In the genomic region with DNA sequence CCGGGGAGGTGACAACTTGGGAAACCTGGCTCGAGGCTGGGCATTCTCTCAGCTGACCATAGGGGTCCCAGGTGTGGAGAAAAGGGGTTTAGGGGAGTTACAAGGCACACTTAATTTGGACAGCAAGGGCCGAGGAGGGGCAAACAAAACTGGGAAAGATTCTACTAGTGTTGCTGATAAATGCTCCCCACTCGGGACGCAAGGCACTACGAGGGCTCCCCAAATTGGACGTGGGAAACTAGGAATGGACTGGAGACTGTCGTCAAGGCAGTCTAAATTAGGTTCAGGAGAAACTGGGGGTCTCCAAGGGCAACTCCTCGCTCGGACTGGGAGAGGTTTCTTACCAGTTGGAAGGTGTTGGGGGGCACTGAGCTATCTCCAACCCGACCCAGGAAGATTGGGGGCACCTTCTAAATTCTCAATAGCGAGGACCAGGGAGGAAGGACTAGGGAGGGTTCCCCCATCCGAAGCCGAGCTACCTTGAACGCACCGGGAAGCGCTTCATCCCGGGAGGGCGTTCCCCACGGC, we compare ENCODE assay signal across 8 mouse cellular contexts. TPM values are rescaled to one million over a fixed set of nuclear protein-coding genes. Genes with fewer than 3 reads are reported as not detected.
A peak's percentile ranks its signal among the peaks of the same experiment; 100 is the strongest.
DNase-seq lines count a peak whose midpoint lies in the region; ATAC-seq and TF ChIP-seq lines count a peak whose summit lies in the region.

No protein-coding gene starts in this region.

- no peak for TF ChIP-seq POLR2A in cerebellum, adult 2 months (IDR thresholded peaks at IDR 0.05; ENCODE audit: borderline replicate concordance, insufficient read depth, low read length)

- no peaks in the 10 kb centered on the region; the same call in none of the 2 replicates for H3K36me3 ChIP-seq in neural tube, embryonic 11.5 days (ENCODE audit: control insufficient read depth, insufficient read depth, low read length)
- H3K36me3 ChIP-seq in liver, embryonic 11.5 days (ENCODE audit: control insufficient read depth, insufficient read depth, low read length) = no peaks in the 10 kb centered on the region
- no peaks in the 10 kb centered on the region for H3K36me3 ChIP-seq in stomach, embryonic 16.5 days (ENCODE audit: control insufficient read depth, insufficient read depth, low read length)

- ATAC-seq in neural tube, embryonic 11.5 days (ENCODE audit: insufficient read depth, low FRiP score, low TSS enrichment) = no peak
- ATAC-seq in liver, embryonic 11.5 days (replicated peaks; ENCODE audit: low FRiP score) = no peak
- no peak for ATAC-seq in stomach, embryonic 16.5 days (ENCODE audit: insufficient read depth, low FRiP score)

- H3K4me3 ChIP-seq in cerebellum, adult 2 months (replicated peaks; ENCODE audit: insufficient read depth, low read depth, low read length) = peak overlapping the region; percentile 55
- peak overlapping the region; percentile 100 for H3K4me3 ChIP-seq in neural tube, embryonic 11.5 days (ENCODE audit: low read depth, low read length)
- peak overlapping the region; percentile 67 for H3K4me3 ChIP-seq in liver, embryonic 11.5 days (ENCODE audit: low read depth, low read length)
- peak overlapping the region; percentile 93 for H3K4me3 ChIP-seq in stomach, embryonic 16.5 days (replicated peaks; ENCODE audit: low read length)

- TF ChIP-seq CTCF in cerebellum, adult 2 months (IDR thresholded peaks at IDR 0.05; ENCODE audit: borderline replicate concordance, insufficient read depth, low read depth, low read length) = no peak

- H3K4me2 ChIP-seq in neural tube, embryonic 11.5 days (ENCODE audit: low read depth) = peak overlapping the region; percentile 97
- peak overlapping the region; percentile 65 for H3K4me2 ChIP-seq in liver, embryonic 11.5 days
- H3K4me2 ChIP-seq in stomach, embryonic 16.5 days (ENCODE audit: low read depth, low read length) = peak overlapping the region; percentile 99

- H3K9me3 ChIP-seq in neural tube, embryonic 11.5 days (ENCODE audit: control insufficient read depth, low read length) = no peaks in the 10 kb centered on the region
- H3K9me3 ChIP-seq in liver, embryonic 11.5 days (ENCODE audit: control insufficient read depth, low read length) = no peaks in the 10 kb centered on the region
- no peaks in the 10 kb centered on the region for H3K9me3 ChIP-seq in stomach, embryonic 16.5 days (replicated peaks; ENCODE audit: control insufficient read depth, low read length)

- no peak for DNase-seq in cerebellum, adult 2 months
- DNase-seq in cerebellum, adult 9-11 months = no peak
- no peak for DNase-seq in neural tube, embryonic 11.5 days (ENCODE audit: low spot score)
- DNase-seq in neural tube, embryonic 10.5 days (ENCODE audit: extremely low spot score, low spot score) = no peak
- DNase-seq in liver, embryonic 11.5 days (ENCODE audit: low spot score) = no peak
- DNase-seq in embryo, embryonic 10 days (ENCODE audit: low spot score) = no peak
- DNase-seq in layer of hippocampus, postnatal 10 days (ENCODE audit: low spot score in 2 of 2) = no peak

- H3K27me3 ChIP-seq in cerebellum, adult 2 months (ENCODE audit: control insufficient read depth, insufficient read depth, low read length) = no peaks in the 10 kb centered on the region
- H3K27me3 ChIP-seq in neural tube, embryonic 11.5 days (ENCODE audit: control insufficient read depth, insufficient read depth, low read length) = no peaks in the 10 kb centered on the region
- H3K27me3 ChIP-seq in liver, embryonic 11.5 days (replicated peaks; ENCODE audit: control insufficient read depth, insufficient read depth, low read length) = peaks cover 79% of the 10 kb centered on the region
- H3K27me3 ChIP-seq in stomach, embryonic 16.5 days (ENCODE audit: control insufficient read depth, insufficient read depth, low read length) = peaks cover 5% of the 10 kb centered on the region

- no peak overlapping the region for H3K27ac ChIP-seq in cerebellum, adult 2 months (ENCODE audit: insufficient read depth, low read length)
- peak overlapping the region; percentile 100 for H3K27ac ChIP-seq in neural tube, embryonic 11.5 days (ENCODE audit: low read depth, low read length)
- no peak overlapping the region for H3K27ac ChIP-seq in liver, embryonic 11.5 days (ENCODE audit: low read depth, low read length)
- no peak overlapping the region; the same call in 1 of the 2 replicates for H3K27ac ChIP-seq in stomach, embryonic 16.5 days (ENCODE audit: low read length)

- peak overlapping the region; percentile 100 for H3K9ac ChIP-seq in neural tube, embryonic 11.5 days (ENCODE audit: low read length)
- peak overlapping the region; percentile 47; the same call in 1 of the 2 replicates for H3K9ac ChIP-seq in liver, embryonic 11.5 days (ENCODE audit: low read depth, low read length)
- peak overlapping the region; percentile 95 for H3K9ac ChIP-seq in stomach, embryonic 16.5 days (ENCODE audit: low read length)

- 0 out of 2 replicates have a peak, but pooled peaks cover 3% of the 10 kb centered on the region for H3K4me1 ChIP-seq in cerebellum, adult 2 months (ENCODE audit: control insufficient read depth, insufficient read depth, low read length)
- peaks cover 28% of the 10 kb centered on the region for H3K4me1 ChIP-seq in neural tube, embryonic 11.5 days (ENCODE audit: control insufficient read depth, insufficient read depth, low read length)
- H3K4me1 ChIP-seq in liver, embryonic 11.5 days (replicated peaks; ENCODE audit: control insufficient read depth, insufficient read depth, low read length) = peaks cover 9% of the 10 kb centered on the region; the same call in 1 of the 2 replicates
- H3K4me1 ChIP-seq in stomach, embryonic 16.5 days (ENCODE audit: control insufficient read depth, insufficient read depth, low read length) = peaks cover 22% of the 10 kb centered on the region

- 7% methylated on average over 20 of the region's 20 CpGs for WGBS in cerebellum, adult 2 months
- WGBS in neural tube, embryonic 11.5 days = 1% methylated on average over 20 of the region's 20 CpGs
- 4% methylated on average over 18 of the region's 20 CpGs for WGBS in liver, embryonic 11.5 days
- 4% methylated on average over 20 of the region's 20 CpGs for WGBS in stomach, embryonic 16.5 days

RNA-seq across cellular contexts. Expression of a gene that starts 0.5 kb away (rescaled TPM):
- 56.5 and 60.4 TPM in 2 replicates for polyA plus RNA-seq in cerebellum, adult 2 months (2012; rRNA removed)
- polyA plus RNA-seq in neural tube, embryonic 11.5 days (2014; fragmentation: Nextera tagmentation; extraction: Ambion mirVana) = 138 and 147 TPM in 2 replicates
- 7.5 and 9.7 TPM in 2 replicates for polyA plus RNA-seq in liver, embryonic 11.5 days (2014; fragmentation: Nextera tagmentation; extraction: Ambion mirVana)
- polyA plus RNA-seq in stomach, embryonic 16.5 days (2015; fragmentation: Nextera tagmentation; extraction: Ambion mirVana) = 3.5 and 4.9 TPM in 2 replicates
- 10 to 100 TPM; 73.0 to 76.2 TPM for total RNA-seq in layer of hippocampus, postnatal 10 days (2021)

RNA-seq across cellular contexts. Expression of a gene that starts 37.2 kb away (rescaled TPM):
- not detected in 2 replicates for polyA plus RNA-seq in cerebellum, adult 2 months (2012; rRNA removed)
- polyA plus RNA-seq in neural tube, embryonic 11.5 days (2014; fragmentation: Nextera tagmentation; extraction: Ambion mirVana) = not detected in 2 replicates
- 0.89 and 1.2 TPM in 2 replicates for polyA plus RNA-seq in liver, embryonic 11.5 days (2014; fragmentation: Nextera tagmentation; extraction: Ambion mirVana)
- 16.6 and 20.5 TPM in 2 replicates for polyA plus RNA-seq in stomach, embryonic 16.5 days (2015; fragmentation: Nextera tagmentation; extraction: Ambion mirVana)
- total RNA-seq in layer of hippocampus, postnatal 10 days (2021) = not detected

RNA-seq across cellular contexts. Expression of a gene that starts 55.6 kb away (rescaled TPM):
- 114 and 122 TPM in 2 replicates for polyA plus RNA-seq in cerebellum, adult 2 months (2012; rRNA removed)
- polyA plus RNA-seq in neural tube, embryonic 11.5 days (2014; fragmentation: Nextera tagmentation; extraction: Ambion mirVana) = 15.5 and 23.5 TPM in 2 replicates
- polyA plus RNA-seq in liver, embryonic 11.5 days (2014; fragmentation: Nextera tagmentation; extraction: Ambion mirVana) = 14.8 and 15.2 TPM in 2 replicates
- polyA plus RNA-seq in stomach, embryonic 16.5 days (2015; fragmentation: Nextera tagmentation; extraction: Ambion mirVana) = 24.4 and 28.0 TPM in 2 replicates
- 10 to 100 TPM; 25.8 to 29.8 TPM for total RNA-seq in layer of hippocampus, postnatal 10 days (2021)

Comparison
In these comparisons a context has a peak if more than half of its experiments do, and no peak if none do; other contexts are left out.
1. H3K9ac ChIP-seq: peak in every context shown above with its lines; median percentile 100 in neural tube, embryonic 11.5 days; 95 in stomach, embryonic 16.5 days; 47 in liver, embryonic 11.5 days.